Mouse (Mus musculus): ENCODE results near the gene Cul7. TPM values are rescaled to one million over a fixed set of nuclear protein-coding genes. Genes with fewer than 3 reads are reported as not detected.

The Cul7 gene
- total and polyA plus RNA-seq, 2 experiments from 2014 or later: 20.6 to 95.5 TPM

DNA sequence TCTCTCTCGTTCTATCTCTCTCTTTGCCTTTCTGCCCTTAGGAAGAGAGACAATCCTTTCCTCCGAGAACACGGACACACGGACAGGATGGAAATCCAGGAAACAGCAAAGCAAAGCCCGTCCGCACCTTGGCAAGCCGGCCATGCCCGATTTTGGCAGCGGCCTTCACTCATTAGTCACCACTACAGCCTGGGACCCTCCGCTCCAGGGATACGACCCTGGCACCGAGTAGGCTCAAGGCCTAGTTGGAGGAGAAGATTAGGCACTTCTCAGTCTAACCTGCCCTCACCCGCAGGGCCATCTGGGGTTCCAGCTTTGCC, 21.7 kb upstream of the Cul7 start:
- H3K4me2 ChIP-seq (ENCODE audit: low read depth, low read length): peak overlapping the region; percentile 76
- DNase-seq (ENCODE audit: low spot score) (peak; percentile 22), ATAC-seq (ENCODE audit: insufficient read depth, low read depth) (peak; percentile 4; the same call in 1 of the 2 replicates)
- WGBS: under 1% methylated on average over 13 of the region's 13 CpGs
- H3K9ac ChIP-seq (replicated peaks; ENCODE audit: low read depth, low read length): peak overlapping the region; percentile 64
- peaks cover 18% of the 10 kb centered on the region for H3K36me3 ChIP-seq (replicated peaks; ENCODE audit: control insufficient read depth, insufficient read depth, low read length)
- H3K4me1 ChIP-seq (ENCODE audit: control insufficient read depth, insufficient read depth): peaks cover 34% of the 10 kb centered on the region
- TF ChIP-seq CTCF (IDR thresholded peaks at IDR 0.05; ENCODE audit: low read depth) (no peak), EP300 (IDR thresholded peaks at IDR 0.05; ENCODE audit: low read depth) (no peak)
- no peaks in the 10 kb centered on the region for H3K9me3 ChIP-seq (replicated peaks; ENCODE audit: control insufficient read depth, low read length)
- peak overlapping the region; percentile 78 for H3K27ac ChIP-seq (ENCODE audit: low read depth)
- no peaks in the 10 kb centered on the region for H3K27me3 ChIP-seq (ENCODE audit: control insufficient read depth, insufficient read depth, low read length)
- H3K4me3 ChIP-seq (ENCODE audit: low read depth, low read length): peak overlapping the region; percentile 81

DNA sequence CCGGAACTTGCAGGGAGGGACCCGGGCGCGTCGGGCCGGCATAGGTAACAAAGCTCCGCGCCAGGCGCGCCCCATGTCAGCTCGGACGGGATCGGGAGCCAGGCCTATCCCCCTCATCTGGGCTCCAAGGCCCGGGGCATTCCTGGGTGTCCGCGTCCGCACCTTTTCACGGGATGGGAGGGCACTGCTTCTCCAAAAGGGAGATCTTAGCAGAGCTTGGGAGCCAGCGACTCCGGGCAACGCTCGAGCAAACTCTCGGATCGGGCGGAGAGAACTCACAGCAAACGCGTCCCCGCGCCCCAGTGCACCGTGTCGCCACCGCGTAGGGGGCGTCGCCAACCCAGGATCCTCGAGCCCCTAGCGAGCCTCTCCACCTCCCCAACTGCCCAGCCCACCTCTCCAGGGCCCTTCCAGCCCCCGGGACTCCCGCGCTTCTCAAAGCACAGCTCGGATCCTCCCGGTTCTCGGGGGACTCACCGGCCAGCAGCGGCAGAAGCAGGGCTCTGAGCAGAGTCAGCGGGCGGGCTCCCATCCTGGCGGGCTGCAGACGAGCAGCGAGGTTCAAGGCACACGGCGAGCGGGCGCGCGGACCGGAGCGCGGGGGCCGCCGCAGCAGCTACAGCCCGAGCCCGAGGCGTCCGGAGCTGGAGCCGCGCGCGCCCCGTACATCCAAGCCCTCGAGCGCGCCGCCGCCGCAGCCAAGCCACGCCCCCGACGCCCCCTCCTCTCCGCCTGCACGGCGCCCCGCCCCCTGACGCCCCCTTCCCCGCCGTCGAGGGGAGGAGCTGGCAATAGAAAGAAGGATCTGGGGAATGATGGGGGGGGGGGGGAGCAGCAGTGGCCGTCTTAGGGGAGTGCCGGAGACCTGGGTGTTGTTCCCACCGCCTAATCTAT, 21.1 kb upstream of the Cul7 start, which contains the start of gene Ptk7:
Gene Ptk7 (minus strand): TSS at position 714 of the 894 bp plus-strand sequence.
- ATAC-seq (ENCODE audit: insufficient read depth, low read depth) (peak; percentile 57), DNase-seq (ENCODE audit: low spot score) (peak; percentile 62)
- peak within 1 kb of the TSS; percentile 78 for H3K27ac ChIP-seq (ENCODE audit: low read depth)
- peak within 1 kb of the TSS; percentile 64 for H3K9ac ChIP-seq (replicated peaks; ENCODE audit: low read depth, low read length)
- H3K27me3 ChIP-seq (ENCODE audit: control insufficient read depth, insufficient read depth, low read length): no peaks in the 10 kb centered on the region
- H3K4me2 ChIP-seq (ENCODE audit: low read depth, low read length): peak within 1 kb of the TSS; percentile 76
- peaks cover 24% of the 10 kb centered on the region for H3K36me3 ChIP-seq (replicated peaks; ENCODE audit: control insufficient read depth, insufficient read depth, low read length)
- peak within 1 kb of the TSS; percentile 81 for H3K4me3 ChIP-seq (ENCODE audit: low read depth, low read length)
- TF ChIP-seq EP300 (IDR thresholded peaks at IDR 0.05; ENCODE audit: low read depth): no peak
- no peak for TF ChIP-seq CTCF (IDR thresholded peaks at IDR 0.05; ENCODE audit: low read depth)
- H3K4me1 ChIP-seq (ENCODE audit: control insufficient read depth, insufficient read depth): peaks cover 28% of the 10 kb centered on the region
- under 1% methylated on average over 50 of the region's 90 CpGs for WGBS
- no peaks in the 10 kb centered on the region for H3K9me3 ChIP-seq (replicated peaks; ENCODE audit: control insufficient read depth, low read length)

DNA sequence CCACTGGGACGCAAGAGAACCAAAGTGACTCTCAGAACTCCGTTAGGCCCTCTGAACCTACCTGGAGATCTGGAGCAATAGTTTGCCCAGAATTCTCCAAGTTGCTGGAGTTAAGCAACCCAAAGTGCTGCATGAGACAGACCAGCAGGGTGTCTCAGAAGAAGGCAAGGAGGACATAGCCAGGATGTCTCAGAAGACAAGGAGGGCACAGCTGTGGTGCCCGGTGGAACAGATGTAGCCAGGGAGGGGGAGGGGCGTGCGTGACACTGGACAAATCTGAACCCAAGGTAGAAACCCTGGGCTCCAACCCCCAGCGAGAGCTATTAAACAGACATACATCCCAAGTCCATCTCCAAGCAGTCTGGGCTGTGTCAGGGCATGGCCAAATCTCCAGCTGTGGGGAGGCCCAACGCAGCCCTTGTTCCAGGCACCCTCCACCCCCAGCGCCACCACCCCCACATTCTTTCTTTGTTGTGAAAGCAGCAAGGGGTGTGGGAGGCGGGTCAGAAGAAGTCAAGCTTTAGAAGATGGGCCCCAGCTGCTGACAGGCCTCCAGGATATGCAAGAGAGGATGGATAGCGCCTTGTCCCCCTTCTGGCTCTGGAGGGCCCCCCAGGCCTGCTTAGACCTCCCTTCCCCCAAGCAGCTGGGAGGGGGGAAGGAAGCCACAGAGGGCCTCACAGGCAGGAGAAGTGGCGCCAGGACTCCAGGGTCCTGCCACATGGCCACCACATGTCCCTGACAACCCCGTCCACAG, 20.3 kb upstream of the Cul7 start:
- 17% methylated on average over 12 of the region's 12 CpGs for WGBS
- peak overlapping the region; percentile 64 for H3K9ac ChIP-seq (replicated peaks; ENCODE audit: low read depth, low read length)
- H3K27me3 ChIP-seq (ENCODE audit: control insufficient read depth, insufficient read depth, low read length): no peaks in the 10 kb centered on the region
- H3K4me1 ChIP-seq (ENCODE audit: control insufficient read depth, insufficient read depth): peaks cover 20% of the 10 kb centered on the region
- ATAC-seq (ENCODE audit: insufficient read depth, low read depth) (peak; percentile 61), DNase-seq (ENCODE audit: low spot score) (peak; percentile 53)
- H3K36me3 ChIP-seq (replicated peaks; ENCODE audit: control insufficient read depth, insufficient read depth, low read length): peaks cover 25% of the 10 kb centered on the region
- H3K4me3 ChIP-seq (ENCODE audit: low read depth, low read length): peak overlapping the region; percentile 81
- no peaks in the 10 kb centered on the region for H3K9me3 ChIP-seq (replicated peaks; ENCODE audit: control insufficient read depth, low read length)
- H3K27ac ChIP-seq (ENCODE audit: low read depth): peak overlapping the region; percentile 78
- peak overlapping the region; percentile 76 for H3K4me2 ChIP-seq (ENCODE audit: low read depth, low read length)
- no peak for TF ChIP-seq EP300 (IDR thresholded peaks at IDR 0.05; ENCODE audit: low read depth)
- TF ChIP-seq CTCF (IDR thresholded peaks at IDR 0.05; ENCODE audit: low read depth): no peak

DNA sequence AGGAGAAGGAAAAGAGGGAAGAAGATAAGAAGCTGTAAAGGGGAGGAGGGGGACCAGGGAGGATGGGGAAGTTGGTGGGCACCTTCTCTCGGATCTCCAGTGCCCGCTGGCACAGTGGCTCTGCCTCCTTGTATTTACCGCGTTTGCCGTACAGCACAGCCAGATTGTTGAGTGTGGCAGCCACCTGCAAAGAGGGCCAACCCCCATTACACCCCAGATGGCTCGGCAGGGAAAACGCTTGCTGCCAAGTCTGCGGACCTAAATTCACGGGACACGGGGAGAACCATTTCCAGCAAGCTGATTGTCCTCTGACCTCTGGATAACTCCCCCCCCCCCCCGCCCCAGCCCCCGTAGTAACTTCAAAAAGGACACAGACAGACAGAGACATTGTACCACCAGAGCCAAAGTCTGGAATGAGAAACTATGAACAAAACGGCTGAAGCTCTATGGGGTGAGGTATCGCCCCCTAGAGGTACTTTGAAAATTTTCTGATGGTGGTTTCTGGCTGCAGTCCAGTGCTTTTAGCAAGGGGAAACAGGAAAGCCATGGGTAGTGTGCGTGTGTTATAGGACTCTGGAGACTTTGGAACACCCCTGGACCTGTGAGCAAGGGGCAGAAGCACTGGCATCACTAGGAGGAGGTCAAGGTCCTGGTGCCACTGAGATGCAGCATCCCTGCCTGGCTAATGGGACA, 13.2 kb upstream of the Cul7 start:
- H3K4me2 ChIP-seq (ENCODE audit: low read depth, low read length): peak overlapping the region; percentile 35; the same call in 1 of the 2 replicates
- H3K36me3 ChIP-seq (replicated peaks; ENCODE audit: control insufficient read depth, insufficient read depth, low read length): peaks cover 55% of the 10 kb centered on the region
- H3K4me1 ChIP-seq (ENCODE audit: control insufficient read depth, insufficient read depth): no peaks in the 10 kb centered on the region
- TF ChIP-seq EP300 (IDR thresholded peaks at IDR 0.05; ENCODE audit: low read depth): no peak
- TF ChIP-seq CTCF (IDR thresholded peaks at IDR 0.05; ENCODE audit: low read depth): peak; percentile 75
- ATAC-seq (ENCODE audit: insufficient read depth, low read depth) (peak; percentile 49), DNase-seq (ENCODE audit: low spot score) (peak; percentile 77)
- no peaks in the 10 kb centered on the region for H3K27me3 ChIP-seq (ENCODE audit: control insufficient read depth, insufficient read depth, low read length)
- 22% methylated on average over 15 of the region's 15 CpGs for WGBS
- no peak overlapping the region for H3K9ac ChIP-seq (replicated peaks; ENCODE audit: low read depth, low read length)
- no peak overlapping the region for H3K4me3 ChIP-seq (ENCODE audit: low read depth, low read length)
- no peaks in the 10 kb centered on the region for H3K9me3 ChIP-seq (replicated peaks; ENCODE audit: control insufficient read depth, low read length)
- H3K27ac ChIP-seq (ENCODE audit: low read depth): no peak overlapping the region

DNA sequence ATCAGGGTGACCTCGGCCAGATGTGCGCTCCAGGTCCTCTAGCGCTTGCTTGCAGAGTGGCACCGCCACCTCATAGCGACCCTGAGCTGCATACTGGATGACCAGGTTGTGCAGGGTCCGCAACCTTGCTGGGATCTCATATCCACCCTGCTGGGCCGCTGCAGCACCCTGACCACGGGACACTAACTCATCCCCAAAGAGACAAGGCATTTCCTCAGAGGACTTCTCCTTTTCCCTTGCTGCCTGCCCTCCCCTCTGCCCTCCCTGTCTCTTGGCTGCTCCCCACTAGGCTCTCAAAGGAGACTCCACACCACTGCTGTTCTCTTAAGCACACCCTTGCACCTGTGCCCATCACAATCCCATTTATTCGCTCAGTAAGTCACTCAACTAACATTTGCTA, 10.2 kb upstream of the Cul7 start:
- Histone ChIP-seq H3K27me3 (ENCODE audit: control insufficient read depth, insufficient read depth, low read length) (no peaks in the 10 kb centered on the region), H3K9ac (replicated peaks; ENCODE audit: low read depth, low read length) (no peak overlapping the region), H3K36me3 (replicated peaks; ENCODE audit: control insufficient read depth, insufficient read depth, low read length) (peaks cover 54% of the 10 kb centered on the region), H3K4me2 (ENCODE audit: low read depth, low read length) (no peak overlapping the region), H3K9me3 (replicated peaks; ENCODE audit: control insufficient read depth, low read length) (no peaks in the 10 kb centered on the region), H3K27ac (ENCODE audit: low read depth) (no peak overlapping the region), H3K4me3 (ENCODE audit: low read depth, low read length) (no peak overlapping the region), H3K4me1 (ENCODE audit: control insufficient read depth, insufficient read depth) (peaks cover 5% of the 10 kb centered on the region; the same call in 1 of the 2 replicates)
- TF ChIP-seq CTCF (IDR thresholded peaks at IDR 0.05; ENCODE audit: low read depth) (no peak), EP300 (IDR thresholded peaks at IDR 0.05; ENCODE audit: low read depth) (no peak)
- 75% methylated on average over 9 of the region's 9 CpGs for WGBS
- DNase-seq (ENCODE audit: low spot score) (no peak), ATAC-seq (ENCODE audit: insufficient read depth, low read depth) (no peak)

Data from heart, postnatal 0 days (tissue).